Mouse (Mus musculus) heart, embryonic 12.5 days (tissue): ENCODE measurements around the gene Apoc2. TPM values are rescaled to one million over a fixed set of nuclear protein-coding genes. Genes with fewer than 3 reads are reported as not detected.
A peak's percentile ranks its signal among the peaks of the same experiment; 100 is the strongest.

Experiments used
- ATAC-seq: fragments of 200-750 bp; cut with Nextera tagmentation; 2 replicates; pipeline ENCODE4 v1.8.0; 2017; ENCODE audit warnings: moderate TSS enrichment, moderate library complexity; ENCODE audit not compliant: insufficient number of reproducible peaks, low FRiP score
- H3K27ac ChIP-seq: fragments of 300-500 bp; sonication (generic); 2 replicates; pipeline ENCODE4 v1.5.1; 2016; ENCODE audit warnings: mild to moderate bottlenecking, moderate library complexity; ENCODE audit not compliant: poor library complexity, severe bottlenecking
- H3K27me3 ChIP-seq: fragments of 300-500 bp; sonication (generic); replicated peaks from 2 replicates; pipeline ENCODE4 v1.6.1; 2016; ENCODE audit warnings: mild to moderate bottlenecking, moderate library complexity
- H3K36me3 ChIP-seq: fragments of 300-500 bp; sonication (generic); 2 replicates; pipeline ENCODE4 v1.6.1; 2016; ENCODE audit warnings: mild to moderate bottlenecking, moderate library complexity
- H3K4me1 ChIP-seq: fragments of 300-500 bp; sonication (generic); replicated peaks from 2 replicates; pipeline ENCODE4 v1.6.1; 2016; ENCODE audit warnings: mild to moderate bottlenecking
- H3K4me2 ChIP-seq: fragments of 300-500 bp; sonication (generic); 2 replicates; pipeline ENCODE4 v1.6.1; 2016; ENCODE audit warnings: mild to moderate bottlenecking, moderate library complexity
- H3K4me3 ChIP-seq: fragments of 300-500 bp; sonication (generic); 2 replicates; pipeline ENCODE4 v1.5.1; 2016; ENCODE audit warnings: mild to moderate bottlenecking
- H3K9ac ChIP-seq: fragments of 300-500 bp; sonication (generic); 2 replicates; pipeline ENCODE4 v1.6.1; 2016; ENCODE audit warnings: mild to moderate bottlenecking, moderate library complexity
- H3K9me3 ChIP-seq: fragments of 300-500 bp; sonication (generic); replicated peaks from 2 replicates; pipeline ENCODE4 v1.6.1; 2016; ENCODE audit warnings: mild to moderate bottlenecking, moderate library complexity
- WGBS: fragments of 180-500 bp; shearing (Covaris S2); methylation state at CpG from one replicate; pipeline ENCODE4 v1.1.7; 2016; 5-methylcytosine and 5-hydroxymethylcytosine counted together
- polyA plus RNA-seq: library from polyadenylated mRNA; unstranded; fragments of >200 nt; fragmentation: Nextera tagmentation; extraction: Ambion mirVana; gene quantifications from 2 replicates; pipeline ENCODE4 v1.2.1, GENCODE M21; 2016

The Apoc2 gene
- polyA plus RNA-seq, 1 experiment from 2014 or later: 5.4 TPM

DNA sequence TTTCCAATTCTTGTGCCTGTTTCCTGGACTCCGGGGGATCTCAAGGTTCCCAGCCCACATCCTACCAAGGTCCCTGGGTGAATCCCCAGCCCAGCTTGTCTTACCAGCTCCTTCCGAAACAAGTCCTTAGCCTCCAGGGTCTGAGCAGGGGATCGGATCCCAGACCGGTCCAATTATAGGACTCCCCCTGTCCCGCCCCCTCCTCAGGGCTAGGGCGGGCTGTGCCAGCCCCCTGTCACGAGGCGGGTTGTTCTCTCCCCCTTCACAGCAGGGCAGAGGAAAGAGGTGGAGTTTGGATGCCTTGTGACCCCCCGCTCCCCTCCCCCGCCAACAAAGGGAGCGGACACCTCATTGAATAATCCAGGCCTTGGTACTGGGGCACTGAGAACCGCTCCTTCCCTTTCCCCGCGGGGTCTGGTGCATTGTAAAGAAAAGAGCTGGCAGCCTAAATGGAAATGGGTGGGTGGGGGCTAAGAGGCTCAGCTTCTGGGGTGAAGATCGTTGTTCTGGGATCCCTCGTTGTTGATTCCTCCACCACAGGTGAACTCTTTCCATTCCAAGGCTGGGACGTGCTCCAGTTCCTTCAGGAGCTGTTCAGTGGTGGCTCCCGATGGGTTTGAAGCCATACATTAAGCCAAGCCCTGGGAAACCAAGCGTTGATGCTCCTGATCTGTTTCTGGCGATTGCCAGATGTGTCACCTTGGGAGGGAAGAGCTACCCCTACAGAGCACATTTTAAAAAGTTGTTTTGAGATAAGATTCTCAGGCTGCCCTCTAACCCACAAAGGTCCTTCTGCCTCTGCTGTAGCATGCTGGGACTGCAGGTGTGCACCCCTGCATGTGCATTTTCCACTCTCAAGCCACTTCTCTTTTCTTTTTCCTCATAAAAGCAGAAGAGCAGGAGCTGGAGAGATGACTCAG lies 21.4 kb upstream of the Apoc2 start, which contains the start of gene Apoe:
Apoe (minus strand) TSS at position 282 of the 920 bp plus-strand sequence.
- Histone ChIP-seq H3K4me2 (peak within 1 kb of the TSS; percentile 86), H3K4me3 (peak within 1 kb of the TSS; percentile 55), H3K27ac (peak within 1 kb of the TSS; percentile 61), H3K4me1 (peaks cover 46% of the 10 kb centered on the region), H3K36me3 (peaks cover 45% of the 10 kb centered on the region), H3K9me3 (no peaks in the 10 kb centered on the region), H3K9ac (peak within 1 kb of the TSS; percentile 68), H3K27me3 (no peaks in the 10 kb centered on the region)
- ATAC-seq: peak; percentile 68
- 3% methylated on average over 20 of the region's 20 CpGs for WGBS

DNA sequence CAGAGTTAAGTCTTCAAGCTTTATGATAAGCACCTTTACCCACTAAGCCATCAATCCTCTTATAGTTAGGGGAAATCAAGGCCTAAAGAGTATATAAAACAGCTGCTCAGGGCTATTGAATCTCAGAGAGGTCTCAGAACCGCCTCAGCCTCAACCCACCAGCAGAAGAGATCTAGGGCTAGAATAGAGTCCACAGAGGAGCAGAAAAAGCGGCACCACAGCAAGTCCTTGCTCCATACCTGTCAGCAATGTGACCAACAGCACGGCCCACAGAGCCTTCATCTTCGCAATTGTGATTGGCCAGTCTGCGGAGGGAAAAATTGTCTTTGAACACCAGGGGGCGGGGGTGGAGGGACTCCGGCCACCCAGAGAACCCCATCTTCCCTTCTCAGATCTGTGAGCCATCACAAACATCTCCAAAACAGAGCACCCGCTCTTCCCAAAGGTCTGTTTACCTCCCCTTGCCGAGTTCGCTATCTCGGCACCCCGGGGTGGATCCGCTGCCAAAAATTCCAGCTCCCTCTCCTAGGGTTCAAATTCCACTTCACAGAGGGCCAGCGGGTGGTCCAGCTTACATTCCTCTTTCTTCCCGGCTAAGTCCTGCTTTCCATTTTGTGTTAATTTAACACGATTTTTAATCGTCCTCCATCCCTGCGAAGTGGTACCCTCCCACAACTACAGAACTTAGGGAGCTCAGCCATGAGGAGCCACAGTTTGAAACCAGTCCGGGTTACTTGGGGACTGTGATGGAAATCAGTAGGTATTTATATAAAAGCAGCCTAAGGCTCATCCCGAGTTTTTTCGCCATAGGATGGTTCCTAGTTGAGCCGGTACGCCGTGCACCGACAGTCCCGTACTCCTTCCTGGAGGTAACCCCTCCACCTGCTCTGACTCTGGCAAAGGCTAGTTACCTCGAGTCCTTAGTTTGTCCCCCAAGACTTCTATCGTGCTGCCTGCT lies 20.5 kb upstream of the Apoc2 start:
- Histone ChIP-seq H3K36me3 (peaks cover 36% of the 10 kb centered on the region), H3K27me3 (no peaks in the 10 kb centered on the region), H3K9ac (peak overlapping the region; percentile 68), H3K4me3 (peak overlapping the region; percentile 55), H3K4me2 (peak overlapping the region; percentile 86), H3K9me3 (no peaks in the 10 kb centered on the region), H3K4me1 (peaks cover 54% of the 10 kb centered on the region), H3K27ac (peak overlapping the region; percentile 61)
- no peak for ATAC-seq
- 2% methylated on average over 28 of the region's 28 CpGs for WGBS

- 87% methylated on average over 34 of the region's 34 CpGs for WGBS
- Histone ChIP-seq H3K9ac (0 out of 2 replicates have a peak overlapping the region, but pooled peaks have one; percentile 11), H3K4me1 (peaks cover 62% of the 10 kb centered on the region), H3K27me3 (no peaks in the 10 kb centered on the region), H3K4me2 (0 out of 2 replicates have a peak overlapping the region, but pooled peaks have one; percentile 86), H3K27ac (peak overlapping the region; percentile 95; the same call in 1 of the 2 replicates), H3K9me3 (no peaks in the 10 kb centered on the region), H3K4me3 (no peak overlapping the region), H3K36me3 (peaks cover 18% of the 10 kb centered on the region)
- ATAC-seq: no peak
Observed at GRCm38 (mm10) chr7:19696336-19696873, 18.7 kb upstream of the Apoc2 start.

- Histone ChIP-seq H3K4me1 (peaks cover 58% of the 10 kb centered on the region), H3K27me3 (no peaks in the 10 kb centered on the region), H3K9ac (no peak overlapping the region), H3K27ac (peak overlapping the region; percentile 95), H3K4me3 (no peak overlapping the region), H3K9me3 (no peaks in the 10 kb centered on the region), H3K4me2 (no peak overlapping the region), H3K36me3 (peaks cover 17% of the 10 kb centered on the region)
- no peak for ATAC-seq
- WGBS: 73% methylated on average over 6 of the region's 6 CpGs
Observed at GRCm38 (mm10) chr7:19695881-19696280, 18.1 kb upstream of the Apoc2 start.

DNA sequence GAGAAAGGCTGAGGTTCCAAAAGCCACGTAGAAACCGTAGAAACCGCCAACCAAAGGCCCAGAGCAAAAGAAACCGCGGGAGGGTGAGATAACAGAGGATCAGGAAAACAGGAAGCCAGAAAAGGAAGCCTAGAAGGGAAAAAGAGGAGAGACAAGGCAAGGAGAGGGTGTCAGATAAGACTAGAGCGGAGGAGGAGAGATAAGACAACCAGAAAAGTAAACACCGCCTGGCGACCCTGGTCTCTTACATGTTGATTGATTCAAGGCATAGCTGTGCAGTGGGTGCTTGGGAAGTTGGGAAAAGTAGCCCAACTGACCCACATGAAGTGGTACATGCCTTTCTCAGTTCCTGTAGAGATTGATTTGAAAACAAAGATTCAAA lies 17.5 kb upstream of the Apoc2 start:
- peak overlapping the region; percentile 95 for H3K27ac ChIP-seq
- H3K4me3 ChIP-seq: no peak overlapping the region
- no peaks in the 10 kb centered on the region for H3K9me3 ChIP-seq
- no peaks in the 10 kb centered on the region for H3K27me3 ChIP-seq
- peaks cover 17% of the 10 kb centered on the region for H3K36me3 ChIP-seq
- peak overlapping the region; percentile 23; the same call in 1 of the 2 replicates for H3K4me2 ChIP-seq
- ATAC-seq: peak; percentile 66
- WGBS: 4% methylated on average over 8 of the region's 8 CpGs
- H3K4me1 ChIP-seq: peaks cover 52% of the 10 kb centered on the region
- H3K9ac ChIP-seq: peak overlapping the region; percentile 37; the same call in 1 of the 2 replicates

DNA sequence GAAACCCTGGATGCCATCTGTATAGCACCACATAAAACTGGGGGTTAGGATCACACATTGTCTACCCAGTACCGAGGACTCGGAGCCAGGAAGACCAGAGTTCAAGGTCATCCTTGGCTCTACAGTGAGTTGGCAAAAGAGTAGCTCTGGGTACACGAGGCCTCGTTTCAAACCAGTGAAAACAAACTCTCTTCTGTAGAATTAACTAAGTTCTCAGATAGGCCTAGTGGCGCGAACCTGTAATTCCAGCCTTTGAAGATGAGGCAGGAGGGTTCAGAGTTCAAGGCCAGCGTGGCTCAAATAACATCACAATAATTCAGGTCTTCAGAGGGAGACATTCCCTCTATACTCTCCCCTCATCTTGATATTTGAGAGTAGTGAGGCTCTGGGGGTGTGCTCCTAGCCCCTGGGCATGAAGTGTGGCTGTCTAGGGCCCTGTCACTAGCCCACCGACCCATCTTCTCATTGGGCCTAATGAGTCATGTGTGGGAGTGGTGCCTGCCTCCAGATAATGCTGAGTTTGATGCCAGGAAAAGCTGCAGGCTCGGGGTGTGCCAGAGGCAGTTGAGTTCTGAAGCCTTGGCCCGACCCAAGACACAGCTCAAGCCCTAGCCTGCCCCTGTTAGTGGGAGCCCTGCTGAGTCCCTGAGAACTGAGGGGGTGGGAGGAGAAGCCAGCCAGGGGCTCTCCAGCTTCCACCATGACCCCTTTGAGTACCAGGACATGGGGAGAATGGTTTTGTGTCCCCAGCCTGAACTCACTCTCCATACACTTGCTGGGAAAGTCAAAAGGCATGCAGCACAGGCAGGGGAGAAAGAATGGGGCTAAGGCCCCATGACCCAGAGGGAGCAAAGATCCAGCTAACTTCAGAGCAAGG lies 16.8 kb upstream of the Apoc2 start:
- WGBS: 62% methylated on average over 10 of the region's 10 CpGs
- Histone ChIP-seq H3K36me3 (peaks cover 17% of the 10 kb centered on the region), H3K27me3 (no peaks in the 10 kb centered on the region), H3K4me2 (peak overlapping the region; percentile 23; the same call in 1 of the 2 replicates), H3K27ac (peak overlapping the region; percentile 95), H3K4me1 (peaks cover 50% of the 10 kb centered on the region), H3K9me3 (no peaks in the 10 kb centered on the region), H3K4me3 (no peak overlapping the region), H3K9ac (peak overlapping the region; percentile 37; the same call in 1 of the 2 replicates)
- no peak for ATAC-seq

GRCm38 (mm10) chr7:19693421-19693820 lies 15.7 kb upstream of the Apoc2 start:
- peak overlapping the region; percentile 62 for H3K27ac ChIP-seq
- H3K9me3 ChIP-seq: no peaks in the 10 kb centered on the region
- peak overlapping the region; percentile 35 for H3K4me2 ChIP-seq
- H3K4me3 ChIP-seq: no peak overlapping the region
- ATAC-seq: peak; percentile 38; the same call in 1 of the 2 replicates
- peaks cover 39% of the 10 kb centered on the region for H3K4me1 ChIP-seq
- WGBS: 26% methylated on average over 10 of the region's 10 CpGs
- H3K36me3 ChIP-seq: peaks cover 17% of the 10 kb centered on the region
- H3K27me3 ChIP-seq: no peaks in the 10 kb centered on the region
- H3K9ac ChIP-seq: peak overlapping the region; percentile 8; the same call in 1 of the 2 replicates

DNA sequence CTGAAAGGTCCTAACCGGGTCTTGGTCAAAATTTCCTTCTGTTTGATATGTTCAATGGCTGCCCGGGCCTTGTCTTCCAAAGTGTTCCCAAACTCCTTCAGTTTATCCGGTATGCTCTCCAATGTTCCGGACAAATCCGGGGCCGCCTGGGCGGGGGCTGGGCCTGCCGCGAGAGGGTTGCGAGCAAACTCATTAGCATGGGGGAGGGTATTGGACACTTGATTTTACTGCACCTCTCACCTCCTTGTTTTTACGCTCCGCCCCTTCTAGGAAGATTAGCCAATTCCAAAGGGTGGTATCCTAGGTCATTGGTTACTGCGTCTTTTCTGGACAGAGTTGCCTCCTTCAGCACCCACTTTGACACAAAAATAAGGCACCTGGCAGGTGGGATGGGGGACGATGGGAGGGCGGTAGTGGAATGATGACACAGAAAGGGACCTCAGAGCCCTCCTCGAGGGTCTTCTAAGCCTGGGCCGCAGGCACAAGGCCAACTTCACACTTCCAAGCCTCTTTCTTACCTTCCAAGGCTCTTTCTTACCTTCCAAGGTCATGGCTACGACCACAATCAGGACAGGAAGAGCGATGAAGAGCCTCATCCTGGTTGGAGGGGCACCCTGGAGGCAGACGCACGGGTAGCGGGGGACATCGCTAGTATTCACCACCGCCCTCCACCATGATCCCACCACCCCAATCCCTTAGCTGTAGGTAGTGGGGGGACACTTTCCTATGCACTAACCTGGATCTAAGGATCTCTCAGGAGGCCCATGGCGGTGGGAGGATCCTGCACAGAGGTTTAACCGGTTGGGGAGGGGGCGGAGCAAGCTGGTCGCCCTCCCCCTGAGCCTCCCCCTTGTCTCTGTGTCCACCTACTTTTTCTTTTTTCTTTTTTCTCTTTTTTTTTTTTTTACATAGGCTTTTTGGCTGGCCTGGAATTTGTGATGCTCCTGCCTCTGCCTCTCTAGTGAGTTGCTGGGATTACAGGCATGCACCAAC lies 14.4 kb upstream of the Apoc2 start, which contains the start of gene Apoc1:
Apoc1 (minus strand) TSS at position 788 of the 993 bp plus-strand sequence.
- Histone ChIP-seq H3K4me3 (no peak within 1 kb of the TSS), H3K27me3 (no peaks in the 10 kb centered on the region), H3K36me3 (peaks cover 14% of the 10 kb centered on the region), H3K9me3 (no peaks in the 10 kb centered on the region), H3K4me2 (peak within 1 kb of the TSS; percentile 35), H3K27ac (peak within 1 kb of the TSS; percentile 62), H3K4me1 (peaks cover 39% of the 10 kb centered on the region), H3K9ac (peak within 1 kb of the TSS; percentile 8; the same call in 1 of the 2 replicates)
- 45% methylated on average over 28 of the region's 28 CpGs for WGBS
- ATAC-seq: no peak

DNA sequence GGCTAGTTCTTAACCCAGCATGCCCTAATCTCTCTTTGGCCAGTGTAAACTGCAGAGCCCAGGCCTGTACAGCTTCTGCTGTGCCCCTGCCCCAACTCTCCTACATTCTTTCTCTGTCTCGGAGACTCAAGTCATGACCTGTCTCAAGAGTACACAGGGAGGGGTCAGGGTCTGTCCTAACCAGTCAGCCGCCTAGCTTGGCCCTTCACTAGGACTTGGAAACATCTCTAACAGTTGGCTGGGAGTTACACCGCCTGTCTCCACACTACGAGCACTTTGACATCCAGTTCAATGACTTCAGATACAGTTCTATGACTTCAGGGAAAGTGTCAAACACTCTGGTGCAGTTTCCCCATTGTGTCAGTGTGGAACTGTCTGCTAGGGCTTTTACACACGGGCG lies 13.7 kb upstream of the Apoc2 start:
- Histone ChIP-seq H3K9me3 (no peaks in the 10 kb centered on the region), H3K9ac (no peak overlapping the region), H3K27me3 (no peaks in the 10 kb centered on the region), H3K4me1 (peaks cover 39% of the 10 kb centered on the region), H3K36me3 (peaks cover 6% of the 10 kb centered on the region), H3K4me3 (no peak overlapping the region), H3K27ac (no peak overlapping the region), H3K4me2 (0 out of 2 replicates have a peak overlapping the region, but pooled peaks have one; percentile 1)
- 71% methylated on average over 6 of the region's 6 CpGs for WGBS
- no peak for ATAC-seq
